Mouse (Mus musculus): ENCODE results near the gene Rb1. TPM values are rescaled to one million over a fixed set of nuclear protein-coding genes. Genes with fewer than 3 reads are reported as not detected.

The Rb1 gene
- polyA plus RNA-seq, 1 experiment from 2014 or later: 29.2 TPM

DNA sequence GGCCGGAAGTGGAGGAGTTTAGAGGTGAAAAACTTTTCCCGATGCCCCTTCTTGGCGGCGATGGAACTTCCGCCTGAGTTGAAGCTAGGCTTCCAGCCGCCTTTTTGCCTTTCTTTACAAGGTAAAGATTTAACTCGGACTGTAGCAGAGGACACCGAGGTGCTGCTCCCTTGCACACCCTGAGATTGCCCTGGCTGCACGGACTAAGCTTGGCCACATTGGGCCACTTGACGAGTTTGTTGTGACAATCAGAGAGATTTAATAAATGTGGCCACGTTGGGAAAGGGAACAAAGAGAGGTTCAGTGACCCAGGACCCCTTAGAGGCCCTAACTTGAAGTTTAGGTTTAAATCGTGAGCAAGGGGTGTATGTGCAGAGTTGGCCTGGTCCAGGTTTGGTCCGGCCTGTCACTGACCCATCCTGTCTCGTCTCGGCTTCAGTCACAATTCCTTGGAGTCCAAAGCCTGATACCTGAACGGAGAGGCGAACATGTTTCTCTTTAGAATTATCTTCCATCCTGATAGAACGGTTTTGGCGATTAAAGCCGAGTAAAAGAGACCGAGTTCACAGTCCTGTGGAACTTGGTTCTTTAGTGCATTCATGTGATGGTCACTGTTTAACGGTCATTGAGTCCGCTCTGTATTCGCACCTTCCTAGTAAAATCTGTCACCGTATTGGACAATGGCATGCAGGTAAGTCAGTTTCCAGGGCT lies 181.8 kb downstream of the Rb1 start:
- Histone ChIP-seq H3K4me1 (replicated peaks; ENCODE audit: control insufficient read depth, insufficient read depth, low read length) (peaks cover 25% of the 10 kb centered on the region), H3K9me3 (ENCODE audit: control insufficient read depth, low read length) (no peaks in the 10 kb centered on the region), H3K27me3 (ENCODE audit: control insufficient read depth, insufficient read depth, low read length) (no peaks in the 10 kb centered on the region), H3K9ac (peak overlapping the region; percentile 93), H3K4me2 (replicated peaks) (peak overlapping the region; percentile 67), H3K36me3 (replicated peaks; ENCODE audit: control insufficient read depth, insufficient read depth) (no peaks in the 10 kb centered on the region), H3K4me3 (replicated peaks; ENCODE audit: low read length) (peak overlapping the region; percentile 72), H3K27ac (peak overlapping the region; percentile 98)
- WGBS: 35% methylated on average over 25 of the region's 25 CpGs
- ATAC-seq (ENCODE audit: low FRiP score) (0 out of 2 replicates have a peak, but pooled peaks have one; percentile 5), DNase-seq (ENCODE audit: low spot score) (no peak)

GRCm38 (mm10) chr14:73142896-73143709 lies 182.5 kb downstream of the Rb1 start:
- DNase-seq (ENCODE audit: low spot score) (peak; percentile 80), ATAC-seq (ENCODE audit: low FRiP score) (peak; percentile 94)
- peaks cover 25% of the 10 kb centered on the region for H3K4me1 ChIP-seq (replicated peaks; ENCODE audit: control insufficient read depth, insufficient read depth, low read length)
- H3K9ac ChIP-seq: peak overlapping the region; percentile 93
- no peaks in the 10 kb centered on the region for H3K9me3 ChIP-seq (ENCODE audit: control insufficient read depth, low read length)
- peak overlapping the region; percentile 98 for H3K27ac ChIP-seq
- H3K4me2 ChIP-seq (replicated peaks): peak overlapping the region; percentile 67
- no peaks in the 10 kb centered on the region for H3K27me3 ChIP-seq (ENCODE audit: control insufficient read depth, insufficient read depth, low read length)
- peak overlapping the region; percentile 72 for H3K4me3 ChIP-seq (replicated peaks; ENCODE audit: low read length)
- WGBS: under 1% methylated on average over 65 of the region's 88 CpGs
- no peaks in the 10 kb centered on the region for H3K36me3 ChIP-seq (replicated peaks; ENCODE audit: control insufficient read depth, insufficient read depth)

DNA sequence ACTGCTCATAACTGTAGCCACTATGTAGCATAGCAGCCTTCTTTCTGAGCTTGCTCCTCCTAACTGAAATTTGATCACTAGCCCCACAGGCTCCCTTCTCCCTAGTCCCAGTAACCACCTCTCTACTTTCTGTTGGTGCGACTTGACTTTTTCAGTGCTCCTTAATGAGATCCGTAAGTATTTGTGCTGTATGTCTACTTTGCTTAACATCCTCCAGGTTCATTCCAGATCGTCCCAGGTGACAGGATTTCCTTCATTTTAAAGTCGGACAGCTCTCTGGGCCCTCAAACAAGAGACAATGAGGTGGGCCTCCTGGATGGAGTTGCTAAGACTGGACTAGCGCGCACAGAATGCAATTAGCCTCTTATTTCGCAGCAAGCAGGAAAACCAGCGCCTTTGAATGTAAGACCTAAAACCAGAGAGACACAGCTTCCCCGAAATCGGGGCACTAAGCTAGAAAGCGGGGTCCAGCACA lies 183.2 kb downstream of the Rb1 start:
- under 1% methylated on average over 11 of the region's 11 CpGs for WGBS
- H3K27me3 ChIP-seq (ENCODE audit: control insufficient read depth, insufficient read depth, low read length): no peaks in the 10 kb centered on the region
- H3K4me1 ChIP-seq (replicated peaks; ENCODE audit: control insufficient read depth, insufficient read depth, low read length): peaks cover 25% of the 10 kb centered on the region
- peak overlapping the region; percentile 98 for H3K27ac ChIP-seq
- H3K4me3 ChIP-seq (replicated peaks; ENCODE audit: low read length): peak overlapping the region; percentile 72
- peak; percentile 19; the same call in 1 of the 2 replicates for ATAC-seq (ENCODE audit: low FRiP score)
- DNase-seq (ENCODE audit: low spot score): peak; percentile 63
- H3K36me3 ChIP-seq (replicated peaks; ENCODE audit: control insufficient read depth, insufficient read depth): no peaks in the 10 kb centered on the region
- peak overlapping the region; percentile 67 for H3K4me2 ChIP-seq (replicated peaks)
- H3K9me3 ChIP-seq (ENCODE audit: control insufficient read depth, low read length): no peaks in the 10 kb centered on the region
- peak overlapping the region; percentile 93 for H3K9ac ChIP-seq

DNA sequence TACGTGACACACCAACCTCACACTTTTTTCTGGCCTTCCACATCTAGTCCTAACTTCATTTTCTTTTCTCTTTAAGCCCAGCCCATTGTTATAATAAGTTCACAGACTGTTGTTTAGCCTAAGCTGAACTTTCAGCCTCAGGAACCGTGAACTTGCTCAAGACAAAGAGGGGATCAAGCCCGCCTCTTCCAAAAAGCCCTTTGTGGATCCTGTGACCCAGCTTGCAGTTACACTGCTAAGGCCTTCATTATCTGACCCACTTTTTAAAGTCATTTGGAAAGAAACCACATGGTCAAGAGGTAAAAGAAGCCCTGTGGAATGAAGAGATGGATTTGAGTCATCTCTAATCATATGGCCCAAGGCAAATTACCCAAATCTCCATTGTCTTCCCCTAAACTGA lies 183.8 kb downstream of the Rb1 start:
- DNase-seq (ENCODE audit: low spot score) (no peak), ATAC-seq (ENCODE audit: low FRiP score) (no peak)
- Histone ChIP-seq H3K4me2 (replicated peaks) (peak overlapping the region; percentile 67), H3K27me3 (ENCODE audit: control insufficient read depth, insufficient read depth, low read length) (no peaks in the 10 kb centered on the region), H3K9me3 (ENCODE audit: control insufficient read depth, low read length) (no peaks in the 10 kb centered on the region), H3K4me1 (replicated peaks; ENCODE audit: control insufficient read depth, insufficient read depth, low read length) (peaks cover 25% of the 10 kb centered on the region), H3K4me3 (replicated peaks; ENCODE audit: low read length) (no peak overlapping the region), H3K27ac (peak overlapping the region; percentile 98; the same call in 1 of the 2 replicates), H3K36me3 (replicated peaks; ENCODE audit: control insufficient read depth, insufficient read depth) (no peaks in the 10 kb centered on the region), H3K9ac (peak overlapping the region; percentile 93; the same call in 1 of the 2 replicates)
- WGBS: 69% methylated on average over 3 of the region's 3 CpGs

GRCm38 (mm10) chr14:73139866-73140265 lies 185.8 kb downstream of the Rb1 start:
- Histone ChIP-seq H3K4me3 (replicated peaks; ENCODE audit: low read length) (no peak overlapping the region), H3K4me1 (replicated peaks; ENCODE audit: control insufficient read depth, insufficient read depth, low read length) (peaks cover 21% of the 10 kb centered on the region), H3K9me3 (ENCODE audit: control insufficient read depth, low read length) (no peaks in the 10 kb centered on the region), H3K36me3 (replicated peaks; ENCODE audit: control insufficient read depth, insufficient read depth) (no peaks in the 10 kb centered on the region), H3K9ac (no peak overlapping the region), H3K27ac (no peak overlapping the region), H3K4me2 (replicated peaks) (no peak overlapping the region), H3K27me3 (ENCODE audit: control insufficient read depth, insufficient read depth, low read length) (no peaks in the 10 kb centered on the region)
- DNase-seq (ENCODE audit: low spot score) (no peak), ATAC-seq (ENCODE audit: low FRiP score) (no peak)
- 79% methylated on average over 5 of the region's 5 CpGs for WGBS

GRCm38 (mm10) chr14:73138483-73138882 lies 187.1 kb downstream of the Rb1 start:
- Histone ChIP-seq H3K4me3 (replicated peaks; ENCODE audit: low read length) (no peak overlapping the region), H3K27me3 (ENCODE audit: control insufficient read depth, insufficient read depth, low read length) (no peaks in the 10 kb centered on the region), H3K27ac (no peak overlapping the region), H3K36me3 (replicated peaks; ENCODE audit: control insufficient read depth, insufficient read depth) (no peaks in the 10 kb centered on the region), H3K9me3 (ENCODE audit: control insufficient read depth, low read length) (no peaks in the 10 kb centered on the region), H3K4me2 (replicated peaks) (no peak overlapping the region), H3K4me1 (replicated peaks; ENCODE audit: control insufficient read depth, insufficient read depth, low read length) (peaks cover 9% of the 10 kb centered on the region), H3K9ac (no peak overlapping the region)
- ATAC-seq (ENCODE audit: low FRiP score): no peak
- no peak for DNase-seq (ENCODE audit: low spot score)
- whole genome bisulfite sequencing: 92% methylated on average over 7 of the region's 7 CpGs

DNA sequence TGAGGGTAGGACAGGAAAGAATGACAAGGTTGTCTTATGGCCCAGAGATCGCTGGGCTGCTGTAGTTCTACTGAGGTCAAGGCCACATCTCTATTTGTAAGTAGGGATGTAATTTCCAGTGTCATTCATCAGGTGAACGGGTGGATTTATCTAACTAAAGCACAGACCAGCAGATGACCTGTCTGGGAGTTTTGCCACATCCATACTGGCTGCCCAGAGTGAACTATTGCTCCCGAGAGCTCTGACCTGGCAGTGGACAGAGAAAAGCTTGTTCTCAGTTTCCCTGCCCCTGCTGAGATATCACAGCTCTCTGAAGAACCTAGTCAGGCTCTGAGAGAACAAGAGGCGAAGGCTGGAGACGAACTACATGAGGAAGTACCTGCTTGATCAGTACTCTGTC lies 188.4 kb downstream of the Rb1 start:
- Histone ChIP-seq H3K4me3 (replicated peaks; ENCODE audit: low read length) (no peak overlapping the region), H3K4me2 (replicated peaks) (no peak overlapping the region), H3K9me3 (ENCODE audit: control insufficient read depth, low read length) (no peaks in the 10 kb centered on the region), H3K36me3 (replicated peaks; ENCODE audit: control insufficient read depth, insufficient read depth) (no peaks in the 10 kb centered on the region), H3K4me1 (replicated peaks; ENCODE audit: control insufficient read depth, insufficient read depth, low read length) (peaks cover 7% of the 10 kb centered on the region), H3K27me3 (ENCODE audit: control insufficient read depth, insufficient read depth, low read length) (no peaks in the 10 kb centered on the region), H3K9ac (no peak overlapping the region), H3K27ac (no peak overlapping the region)
- DNase-seq (ENCODE audit: low spot score): no peak
- ATAC-seq (ENCODE audit: low FRiP score): no peak
- 83% methylated on average over 5 of the region's 5 CpGs for WGBS

All from hindbrain, embryonic 14.5 days (tissue).